In genomic region chr2:144248613-144249376, GRCm38 (mm10) we compare ENCODE assay signal across 18 mouse cellular contexts. TPM values are rescaled to one million over a fixed set of nuclear protein-coding genes. Genes with fewer than 3 reads are reported as not detected.
DNase-seq lines count a peak whose midpoint lies in the region; ATAC-seq and TF ChIP-seq lines count a peak whose summit lies in the region.
"Had no signal": no experiment of that assay in that cellular context is flagged by ENCODE, and none has a peak within 500 bp of the region (broad histone marks: within the 10 kb centered on the region; RNA-seq: fewer than 3 reads in every experiment).

No protein-coding gene starts in this region.

- TF ChIP-seq EP300 in CH12.LX (IDR thresholded peaks at IDR 0.05; ENCODE audit: low read length): 0 out of 2 replicates have a peak, but pooled peaks have one; percentile 24

- DNase-seq in embryo, embryonic 9.5 days (ENCODE audit: extremely low spot score): peak; percentile 47
- no peak for DNase-seq in embryo, embryonic 10 days (ENCODE audit: low spot score)
- DNase-seq in limb, embryonic 11.5 days (ENCODE audit: low spot score): peak; percentile 25
- no peak for DNase-seq in limb, embryonic 10.5 days (ENCODE audit: low spot score)
- DNase-seq in CH12.LX (ENCODE audit: extremely low read depth) (no peak), MN1 (ENCODE audit: low spot score) (no peak)
- DNase-seq in layer of hippocampus, adult 9-10 months (ENCODE audit: low spot score): no peak
- DNase-seq: adrenal gland, adult 8-10 months; B cell, adult 2 months; cerebellum, adult 9-11 months; kidney, adult 2 months; layer of hippocampus, postnatal 36 days; left cerebral cortex, postnatal 4 days; midbrain, embryonic 14.5 days; thymus, adult 18-20 months had no signal

- peak; percentile 49 for TF ChIP-seq POLR2A in CH12.LX (IDR thresholded peaks at IDR 0.05; ENCODE audit: low read depth, low read length)

- no peaks in the 10 kb centered on the region for H3K27me3 ChIP-seq in limb, embryonic 11.5 days (ENCODE audit: control insufficient read depth, insufficient read depth, low read length)
- no peaks in the 10 kb centered on the region for H3K27me3 ChIP-seq in limb, embryonic 10.5 days (ENCODE audit: low read depth, poor library complexity, severe bottlenecking)
- no peaks in the 10 kb centered on the region for H3K27me3 ChIP-seq in CH12.LX (replicated peaks)
- H3K27me3 ChIP-seq in liver, embryonic 12.5 days (replicated peaks): no peaks in the 10 kb centered on the region
- H3K27me3 ChIP-seq: embryonic facial prominence, embryonic 12.5 days; heart, embryonic 13.5 days had no signal

- ATAC-seq in limb, embryonic 11.5 days (ENCODE audit: insufficient number of reproducible peaks, low FRiP score, low TSS enrichment, low read depth): peak; percentile 18; the same call in 1 of the 2 replicates
- ATAC-seq in liver, embryonic 12.5 days: peak; percentile 17

- 35% methylated on average over 4 of the region's 4 CpGs for WGBS in limb, embryonic 11.5 days
- 33% methylated on average over 4 of the region's 4 CpGs for WGBS in limb, embryonic 10.5 days
- WGBS in liver, embryonic 12.5 days (ENCODE audit: insufficient replicate concordance): 28% methylated on average over 4 of the region's 4 CpGs

- in situ Hi-C loops in CH12.LX (cut with MboI; ENCODE audit: low pct_ligation_motif_present, low pct_unique_long_range_greater_than_20kb, low sequenced_read_pairs): no loop called here

- H3K9ac ChIP-seq in limb, embryonic 11.5 days (ENCODE audit: low read length): no peak overlapping the region
- H3K9ac ChIP-seq in CH12.LX (ENCODE audit: insufficient read depth, low read depth): no peak overlapping the region
- no peak overlapping the region for H3K9ac ChIP-seq in liver, embryonic 12.5 days
- H3K9ac ChIP-seq: embryonic facial prominence, embryonic 12.5 days had no signal

- no peak overlapping the region for H3K27ac ChIP-seq in limb, embryonic 11.5 days (replicated peaks; ENCODE audit: low read depth, low read length)
- H3K27ac ChIP-seq in limb, embryonic 10.5 days: no peak overlapping the region
- H3K27ac ChIP-seq in CH12.LX (ENCODE audit: insufficient read depth, low read depth): peak overlapping the region; percentile 32
- 0 out of 2 replicates have a peak overlapping the region, but pooled peaks have one; percentile 14 for H3K27ac ChIP-seq in liver, embryonic 12.5 days

- dilution Hi-C loops in CH12.LX (cut with MboI; ENCODE audit: extremely low pct_ligation_motif_present, extremely low pct_unique_long_range_greater_than_20kb, low sequenced_read_pairs): no loop called here

- H3K9me3 ChIP-seq in limb, embryonic 11.5 days (ENCODE audit: control insufficient read depth, low read length): no peaks in the 10 kb centered on the region
- H3K9me3 ChIP-seq in limb, embryonic 10.5 days (replicated peaks): no peaks in the 10 kb centered on the region
- H3K9me3 ChIP-seq in CH12.LX (replicated peaks; ENCODE audit: low read length): no peaks in the 10 kb centered on the region
- no peaks in the 10 kb centered on the region for H3K9me3 ChIP-seq in liver, embryonic 12.5 days (replicated peaks)
- H3K9me3 ChIP-seq: embryonic facial prominence, embryonic 12.5 days; heart, embryonic 13.5 days had no signal

- peaks cover 12% of the 10 kb centered on the region for H3K4me1 ChIP-seq in limb, embryonic 11.5 days (ENCODE audit: control insufficient read depth, insufficient read depth, low read length)
- peaks cover 22% of the 10 kb centered on the region for H3K4me1 ChIP-seq in limb, embryonic 10.5 days
- H3K4me1 ChIP-seq in CH12.LX (ENCODE audit: control insufficient read depth in 1 of 2, insufficient read depth in 2 of 2): peaks cover 21 to 70% of the 10 kb centered on the region in 2 experiments
- H3K4me1 ChIP-seq in liver, embryonic 12.5 days: peaks cover 32% of the 10 kb centered on the region

- 0 out of 4 replicates have a peak, but pooled peaks of 1 of the 2 experiments have one; percentile 0 for TF ChIP-seq CTCF in CH12.LX (conservative IDR thresholded peaks at IDR 0.05 in 1 of 2, IDR thresholded peaks at IDR 0.05 in 1 of 2; ENCODE audit: low read depth in 2 of 2, low read length in 2 of 2)

- no peak overlapping the region for H3K4me2 ChIP-seq in limb, embryonic 11.5 days (ENCODE audit: low read depth, severe bottlenecking)
- no peak overlapping the region for H3K4me2 ChIP-seq in CH12.LX (ENCODE audit: insufficient read depth, low read depth, poor library complexity, severe bottlenecking)
- H3K4me2 ChIP-seq in liver, embryonic 12.5 days: no peak overlapping the region
- H3K4me2 ChIP-seq: embryonic facial prominence, embryonic 12.5 days; heart, embryonic 13.5 days had no signal

- peaks cover 6% of the 10 kb centered on the region; the same call in 1 of the 2 replicates for H3K79me2 ChIP-seq in CH12.LX (replicated peaks; ENCODE audit: control insufficient read depth, extremely low read depth, insufficient read depth, poor library complexity, severe bottlenecking)

- peaks cover 16% of the 10 kb centered on the region; the same call in 1 of the 2 replicates for H3K36me3 ChIP-seq in limb, embryonic 11.5 days (ENCODE audit: control insufficient read depth, insufficient read depth, low read length)
- H3K36me3 ChIP-seq in limb, embryonic 10.5 days: peaks cover 52% of the 10 kb centered on the region
- H3K36me3 ChIP-seq in CH12.LX (replicated peaks in 1 of 2; ENCODE audit: control insufficient read depth in 1 of 2, insufficient read depth in 1 of 2, low read length in 1 of 2): peaks cover 42 to 43% of the 10 kb centered on the region in 2 experiments
- H3K36me3 ChIP-seq in liver, embryonic 12.5 days: peaks cover 51% of the 10 kb centered on the region

- H3K4me3 ChIP-seq in limb, embryonic 11.5 days (ENCODE audit: low read depth, low read length): no peak overlapping the region
- no peak overlapping the region for H3K4me3 ChIP-seq in limb, embryonic 10.5 days
- H3K4me3 ChIP-seq in CH12.LX (replicated peaks in 1 of 3; ENCODE audit: low read depth in 2 of 3, low read length in 2 of 3, poor library complexity in 1 of 3): no peak overlapping the region
- no peak overlapping the region for H3K4me3 ChIP-seq in liver, embryonic 12.5 days
- H3K4me3 ChIP-seq: embryonic facial prominence, embryonic 12.5 days; heart, embryonic 13.5 days had no signal

- no peak for TF ChIP-seq RAD21 in CH12.LX (IDR thresholded peaks at IDR 0.05; ENCODE audit: low read depth, low read length)

TF ChIP-seq in CH12.LX, 34 proteins besides CTCF, POLR2A, EP300 and RAD21:
- TF ChIP-seq UBTF (IDR thresholded peaks at IDR 0.05; ENCODE audit: low read depth, low read length) (no peak), CHD2 (IDR thresholded peaks at IDR 0.05; ENCODE audit: low read length) (peak; percentile 65; the same call in 1 of the 2 replicates), SIN3A (IDR thresholded peaks at IDR 0.05; ENCODE audit: low read length) (0 out of 2 replicates have a peak, but pooled peaks have one; percentile 28), MAFK (IDR thresholded peaks at IDR 0.05; ENCODE audit: insufficient replicate concordance, low read length) (0 out of 2 replicates have a peak, but pooled peaks have one; percentile 43), IRF4 (IDR thresholded peaks at IDR 0.05; ENCODE audit: low read depth, low read length) (0 out of 2 replicates have a peak, but pooled peaks have one; percentile 8), ZNF384 (IDR thresholded peaks at IDR 0.05; ENCODE audit: low read depth, low read length) (no peak), NELFE (IDR thresholded peaks at IDR 0.05; ENCODE audit: low read depth, low read length) (no peak), MYC (IDR thresholded peaks at IDR 0.05; ENCODE audit: low read depth, low read length) (0 out of 2 replicates have a peak, but pooled peaks have one; percentile 24), E2F4 (IDR thresholded peaks at IDR 0.05; ENCODE audit: insufficient replicate concordance, low read depth, low read length) (0 out of 2 replicates have a peak, but pooled peaks have one; percentile 46), MAX (IDR thresholded peaks at IDR 0.05; ENCODE audit: low read length) (0 out of 2 replicates have a peak, but pooled peaks have one; percentile 31), POLR2AphosphoS2 (IDR thresholded peaks at IDR 0.05; ENCODE audit: low read depth, low read length) (peak; percentile 92), JUND (conservative IDR thresholded peaks at IDR 0.05; ENCODE audit: low read depth, low read length) (no peak), ETS1 (conservative IDR thresholded peaks at IDR 0.05; ENCODE audit: low read depth, low read length) (0 out of 2 replicates have a peak, but pooled peaks have one; percentile 9), RCOR1 (conservative IDR thresholded peaks at IDR 0.05; ENCODE audit: low read depth, low read length) (peak; percentile 31; the same call in 1 of the 2 replicates), ZMIZ1 (IDR thresholded peaks at IDR 0.05; ENCODE audit: low read depth, low read length) (peak; percentile 53; the same call in 1 of the 2 replicates), PAX5 (IDR thresholded peaks at IDR 0.05; ENCODE audit: low read length) (no peak), SMC3 (IDR thresholded peaks at IDR 0.05; ENCODE audit: low read depth, low read length) (no peak; the same call in 1 of the 2 replicates), NRF1 (IDR thresholded peaks at IDR 0.05; ENCODE audit: low read depth, low read length) (no peak), JUN (IDR thresholded peaks at IDR 0.05; ENCODE audit: insufficient read depth, low read depth, low read length) (no peak), MXI1 (IDR thresholded peaks at IDR 0.05; ENCODE audit: low read depth, low read length) (no peak)

RNA-seq across cellular contexts. Expression of gene Mgme1, which starts 21.7 kb away (rescaled TPM):
- polyA plus RNA-seq in limb, embryonic 11.5 days (2014; fragmentation: Nextera tagmentation; extraction: Ambion mirVana): 21.6 and 22.6 TPM in 2 replicates
- 25.6 and 25.7 TPM in 2 replicates for polyA plus RNA-seq in limb, embryonic 10.5 days (2016; fragmentation: Nextera tagmentation; extraction: Ambion mirVana)
- total RNA-seq in CH12.LX (2012; rRNA removed) (10.6 and 13.0 TPM in 2 replicates), CH12.LX (2014; rRNA removed) (20.7 and 21.9 TPM in 2 replicates)
- 19.7 and 20.2 TPM in 2 replicates for polyA plus RNA-seq in CH12.LX (2012; ENCODE audit: insufficient read length, low read depth)
- polyA plus RNA-seq in liver, embryonic 12.5 days (2016; fragmentation: Nextera tagmentation; extraction: Ambion mirVana): 17.4 and 19.0 TPM in 2 replicates

RNA-seq across cellular contexts. Expression of gene Snx5, which starts 21.9 kb away (rescaled TPM):
- 139 and 141 TPM in 2 replicates for polyA plus RNA-seq in limb, embryonic 11.5 days (2014; fragmentation: Nextera tagmentation; extraction: Ambion mirVana)
- polyA plus RNA-seq in limb, embryonic 10.5 days (2016; fragmentation: Nextera tagmentation; extraction: Ambion mirVana): 140 and 144 TPM in 2 replicates
- total RNA-seq in CH12.LX (2012; rRNA removed) (380 and 456 TPM in 2 replicates), CH12.LX (2014; rRNA removed) (1,220 and 1,259 TPM in 2 replicates)
- 652 and 666 TPM in 2 replicates for polyA plus RNA-seq in CH12.LX (2012; ENCODE audit: insufficient read length, low read depth)
- polyA plus RNA-seq in liver, embryonic 12.5 days (2016; fragmentation: Nextera tagmentation; extraction: Ambion mirVana): 104 and 107 TPM in 2 replicates

Comparison
In these comparisons a context has a peak if more than half of its experiments do, and no peak if none do; other contexts are left out.
1. DNase-seq: peak in embryo, embryonic 9.5 days (single experiment) and limb, embryonic 11.5 days (single experiment); none in embryo, embryonic 10 days (single experiment), limb, embryonic 10.5 days (single experiment), CH12.LX (single experiment), layer of hippocampus, adult 9-10 months (single experiment) and MN1 (single experiment).
2. H3K27ac ChIP-seq: peak in CH12.LX (single experiment) and liver, embryonic 12.5 days (single experiment); none in limb, embryonic 11.5 days (single experiment) and limb, embryonic 10.5 days (single experiment).